Mouse (Mus musculus) kidney, adult 11 months (tissue): ENCODE results near the gene Nlk.
"Not testable (repeated sequence)": the region's sequence is repeated elsewhere in the genome, so short reads cannot be mapped to it uniquely, and the experiment has no call there.

Experiments used
- DNase-seq: peaks from one replicate; pipeline ENCODE4 v3.0.0; 2022

Gene Nlk

DNA sequence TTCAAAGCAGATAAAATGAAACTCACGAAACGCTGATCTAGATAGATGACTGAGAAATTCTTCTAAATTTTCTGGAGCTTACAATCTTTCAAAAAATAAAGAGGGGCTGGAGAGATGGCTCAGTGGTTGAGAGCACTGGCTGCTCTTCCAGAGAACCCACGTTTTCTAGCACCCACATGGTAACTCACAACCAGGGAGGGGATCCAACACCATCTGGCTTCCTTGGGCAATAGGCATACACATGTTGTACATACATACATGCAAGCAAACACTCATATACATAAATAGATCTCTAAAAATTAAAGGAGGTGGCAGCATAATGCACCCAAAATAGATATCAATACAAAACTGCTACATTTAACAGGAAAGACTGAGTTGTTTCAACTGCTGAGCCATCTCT is 16.1 kb downstream of the Nlk start:
- no peak for DNase-seq

DNA sequence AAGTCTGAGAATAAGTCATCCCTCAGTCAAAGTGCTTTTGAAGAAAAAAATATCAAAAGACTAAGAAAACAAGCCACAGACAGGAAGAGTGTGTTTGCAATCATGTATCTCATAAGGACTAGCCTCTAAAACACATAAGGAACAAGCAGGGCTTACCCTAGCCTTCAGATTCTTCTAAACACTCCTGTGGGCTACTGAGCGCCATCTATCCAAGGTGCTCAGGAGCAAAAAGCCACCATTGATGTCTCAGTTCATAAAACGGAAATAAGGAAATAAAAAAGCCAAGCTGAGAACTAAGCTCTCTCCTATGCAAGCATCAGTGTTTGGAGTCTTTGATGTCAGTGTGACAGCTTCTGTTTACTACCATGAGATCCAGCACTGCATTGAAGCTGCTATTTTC is 18.4 kb downstream of the Nlk start:
- DNase-seq: no peak

DNA sequence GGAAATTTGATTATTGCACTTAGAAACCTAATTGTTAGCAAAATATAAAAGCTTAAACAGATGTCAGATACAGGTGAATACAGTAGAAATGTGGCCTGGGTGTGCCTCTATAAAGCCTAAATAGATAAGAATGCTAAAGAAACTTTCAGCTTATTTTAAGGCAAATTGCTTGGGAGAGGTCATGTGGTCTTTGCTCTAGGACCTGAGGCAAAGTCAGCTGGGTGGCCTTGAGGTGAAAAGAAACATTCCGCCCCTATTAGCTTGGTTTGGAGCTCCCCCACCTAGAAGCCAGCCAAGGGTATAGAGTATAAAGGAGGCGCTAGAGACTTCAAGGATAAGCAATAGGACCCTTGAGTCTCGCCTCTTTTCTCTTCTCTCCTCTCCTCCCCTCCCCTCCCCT is 28.5 kb downstream of the Nlk start:
- no peak for DNase-seq

DNA sequence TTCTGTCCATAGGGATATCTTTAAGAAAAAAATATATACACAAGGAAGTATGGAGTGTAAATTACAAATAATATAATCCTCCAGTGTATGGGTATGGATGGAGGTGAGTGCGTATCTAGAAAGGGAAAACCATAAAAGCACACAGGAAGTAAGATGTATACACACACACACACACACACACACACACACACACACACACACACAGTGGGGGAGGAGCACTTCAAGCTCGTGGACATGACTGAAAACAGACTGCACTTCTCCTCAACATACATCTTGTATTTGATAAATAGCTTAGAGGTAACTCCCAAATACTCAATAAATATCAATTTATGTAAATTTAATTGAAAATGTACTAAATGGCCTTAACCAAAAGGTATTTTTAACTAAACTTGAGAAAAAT is 32.3 kb downstream of the Nlk start:
- no peak for DNase-seq

DNA sequence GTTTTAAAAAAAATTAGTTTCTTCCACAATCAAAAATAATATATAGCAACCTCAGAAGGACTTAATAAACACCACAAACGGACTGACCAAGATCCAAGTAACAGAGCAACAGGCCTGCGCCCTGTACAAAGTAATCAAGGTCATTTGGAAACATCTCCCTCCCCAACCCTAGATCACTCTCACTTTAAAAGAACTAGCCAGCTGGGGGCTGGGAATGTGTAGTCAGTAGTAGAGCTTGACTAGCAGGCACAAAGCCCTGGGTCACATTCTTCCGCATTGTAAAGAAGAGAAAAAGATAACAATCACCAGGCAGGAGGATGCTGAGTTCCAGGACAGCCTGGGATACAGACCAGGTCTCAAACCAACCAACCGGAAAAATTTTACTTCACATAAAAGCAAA is 33.3 kb downstream of the Nlk start:
- DNase-seq: no peak

DNA sequence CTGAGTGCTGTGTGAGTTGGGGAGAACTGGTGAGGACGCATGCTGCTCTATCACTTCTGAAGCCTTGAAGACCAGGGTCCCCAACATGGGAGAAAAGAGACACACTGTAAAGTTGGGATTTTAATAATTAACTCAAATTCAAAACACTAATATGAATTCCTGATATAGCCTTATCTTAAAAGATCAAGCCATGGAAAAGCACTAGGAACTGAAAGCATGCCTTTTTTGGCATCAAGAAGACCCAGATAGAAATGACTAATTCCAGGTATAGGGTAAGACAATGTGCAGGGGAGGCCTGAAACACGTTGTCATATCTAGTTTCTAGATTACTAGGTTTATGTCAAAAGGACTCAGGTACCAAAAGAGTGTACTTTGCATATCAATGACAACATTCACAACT is 48.0 kb downstream of the Nlk start:
- no peak for DNase-seq

DNA sequence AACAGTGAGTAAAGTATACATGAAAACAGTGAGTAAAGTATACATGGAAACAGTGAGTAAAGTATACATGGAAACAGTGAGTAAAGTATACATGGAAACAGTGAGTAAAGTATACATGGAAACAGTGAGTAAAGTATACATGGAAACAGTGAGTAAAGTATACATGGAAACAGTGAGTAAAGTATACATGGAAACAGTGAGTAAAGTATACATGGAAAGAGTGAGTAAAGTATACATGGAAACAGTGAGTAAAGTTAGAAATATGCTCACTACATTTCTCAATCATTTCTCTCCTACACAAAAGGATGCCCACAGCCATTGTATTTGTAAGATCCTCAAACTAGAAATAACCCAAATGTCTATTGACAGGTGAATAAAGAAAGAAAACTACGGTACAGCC is 48.8 kb downstream of the Nlk start:
- not testable (repeated sequence) for DNase-seq

DNA sequence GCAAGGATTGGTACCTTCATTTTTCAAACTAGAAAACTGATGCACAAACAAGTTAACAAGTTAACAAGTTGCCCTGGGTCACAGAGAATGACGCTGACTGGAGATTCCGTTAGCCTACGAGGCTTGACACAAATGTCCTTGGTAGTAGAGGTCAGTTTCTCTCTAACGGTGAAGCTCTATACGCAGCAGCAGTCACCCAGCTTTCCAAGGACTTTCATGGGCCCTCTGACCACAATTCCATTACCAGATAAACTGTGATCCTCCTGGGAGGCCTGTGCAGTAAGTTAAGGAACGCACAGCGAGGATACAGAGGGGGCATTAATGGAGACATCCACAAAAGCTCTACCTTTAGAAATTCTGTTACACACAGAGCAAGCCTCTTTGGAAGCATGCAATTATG is 53.4 kb downstream of the Nlk start:
- no peak for DNase-seq

DNA sequence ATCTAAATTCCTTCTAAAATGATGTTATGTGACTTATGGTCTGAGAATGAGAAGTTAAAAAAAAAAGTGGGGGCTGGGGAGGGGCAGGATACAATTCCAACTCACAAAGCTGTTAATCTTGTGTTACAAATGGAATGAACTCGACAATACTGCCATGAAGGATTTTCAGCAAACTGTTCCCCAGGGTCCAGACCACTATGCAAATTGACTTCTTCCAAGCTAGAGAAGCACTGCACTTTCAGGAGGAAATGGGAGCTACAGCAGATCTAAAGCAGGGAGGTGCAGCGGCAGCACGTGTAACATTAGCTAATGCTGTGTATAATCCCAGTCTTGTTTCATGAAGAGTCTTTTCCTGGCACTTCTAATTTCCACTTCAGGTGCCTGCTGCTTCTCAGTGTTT is 55.0 kb downstream of the Nlk start:
- DNase-seq: no peak

DNA sequence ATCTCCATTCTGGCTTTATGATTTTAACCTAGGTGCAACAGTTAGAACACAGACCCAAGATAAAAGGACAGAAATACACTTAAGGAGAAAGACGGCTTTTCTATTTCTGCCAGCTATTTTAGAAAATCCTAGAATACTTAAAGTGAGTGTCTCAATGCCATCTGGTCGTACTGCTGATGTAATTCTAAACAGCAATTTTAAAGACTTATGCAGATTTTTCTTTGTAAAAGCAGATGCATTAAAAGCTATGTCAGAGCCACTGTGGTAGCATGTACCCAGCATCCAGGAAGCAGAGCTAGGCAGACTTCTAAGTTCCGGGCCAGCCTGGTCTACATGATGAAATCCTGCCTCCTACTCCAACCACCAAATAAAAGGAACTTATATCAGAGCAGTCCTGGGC is 56.1 kb downstream of the Nlk start:
- DNase-seq: no peak

DNA sequence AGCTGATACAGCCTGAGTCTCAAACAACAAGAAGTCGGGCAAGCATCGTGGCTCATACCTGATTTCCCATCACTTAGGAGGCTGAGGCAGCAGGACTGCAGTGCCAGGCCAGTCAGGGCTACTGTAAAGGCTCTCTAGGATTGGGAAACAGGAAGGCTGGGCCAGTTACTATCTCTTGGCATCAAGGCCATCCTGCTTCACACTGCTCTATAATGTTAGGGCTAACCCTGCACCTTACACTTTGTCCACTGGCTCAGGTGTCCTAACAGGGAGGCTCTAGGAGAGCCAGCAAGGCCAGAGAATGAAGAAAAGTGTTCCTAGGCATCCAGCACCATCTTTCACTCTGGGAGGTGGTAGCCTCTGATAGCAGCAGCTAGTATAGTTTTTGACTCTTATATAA is 64.4 kb downstream of the Nlk start:
- DNase-seq: no peak

DNA sequence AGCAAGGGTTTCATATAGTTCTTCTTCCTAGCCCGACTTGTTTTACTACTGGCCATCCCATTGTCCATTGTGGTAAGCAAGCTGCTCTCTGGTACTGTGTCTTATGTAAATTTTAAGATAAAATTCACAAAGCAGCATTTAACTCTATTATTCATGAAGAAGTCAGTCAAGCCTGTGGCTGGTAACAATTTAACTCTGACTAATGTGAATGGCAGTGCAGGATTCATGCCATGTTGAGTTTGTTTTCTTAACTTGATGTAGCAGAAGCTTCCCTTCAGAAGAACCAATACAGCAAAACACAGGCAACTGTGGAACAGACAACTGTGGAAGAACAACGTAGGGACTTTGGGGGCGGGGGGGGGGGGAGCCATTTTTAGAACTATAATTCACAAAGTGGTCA is 68.3 kb downstream of the Nlk start:
- DNase-seq: no peak

DNA sequence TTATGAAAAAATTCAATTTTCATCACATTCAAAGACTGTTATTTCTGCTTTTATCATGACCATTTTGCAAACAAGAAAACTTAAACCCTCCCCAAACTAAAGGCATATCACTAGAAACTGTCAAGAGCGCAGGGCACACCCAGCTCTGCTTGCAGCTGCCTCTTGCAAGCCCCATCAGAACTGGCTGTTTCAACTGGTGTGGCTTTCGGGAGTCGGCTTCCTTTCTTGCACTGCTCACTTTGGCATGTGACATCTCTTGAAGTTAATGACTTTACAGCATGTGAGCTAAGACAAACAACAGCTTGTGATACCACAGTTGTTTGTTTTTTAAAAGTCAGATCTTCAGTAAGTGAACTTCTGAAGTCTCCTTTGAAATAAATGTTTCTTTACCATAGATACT is 72.8 kb downstream of the Nlk start:
- no peak for DNase-seq

DNA sequence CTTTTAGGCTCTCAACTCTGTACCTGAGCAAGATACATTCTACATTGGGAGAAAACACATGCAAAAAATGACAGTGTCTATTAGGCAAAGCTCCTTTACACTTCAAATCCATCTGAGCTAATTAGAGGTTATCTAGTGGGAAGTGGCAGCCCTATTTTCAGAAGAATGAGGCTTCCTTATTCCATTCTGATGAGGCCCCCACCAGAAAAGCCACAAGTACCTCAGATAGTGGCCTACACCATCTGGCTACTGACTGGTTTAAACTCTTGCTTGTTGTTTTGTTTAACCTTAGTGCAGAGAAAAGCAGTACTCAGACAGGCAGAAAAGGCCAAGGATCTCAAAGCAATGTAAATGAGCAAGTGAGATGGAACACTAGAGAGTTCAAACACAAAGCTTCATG is 75.2 kb downstream of the Nlk start:
- DNase-seq: no peak

DNA sequence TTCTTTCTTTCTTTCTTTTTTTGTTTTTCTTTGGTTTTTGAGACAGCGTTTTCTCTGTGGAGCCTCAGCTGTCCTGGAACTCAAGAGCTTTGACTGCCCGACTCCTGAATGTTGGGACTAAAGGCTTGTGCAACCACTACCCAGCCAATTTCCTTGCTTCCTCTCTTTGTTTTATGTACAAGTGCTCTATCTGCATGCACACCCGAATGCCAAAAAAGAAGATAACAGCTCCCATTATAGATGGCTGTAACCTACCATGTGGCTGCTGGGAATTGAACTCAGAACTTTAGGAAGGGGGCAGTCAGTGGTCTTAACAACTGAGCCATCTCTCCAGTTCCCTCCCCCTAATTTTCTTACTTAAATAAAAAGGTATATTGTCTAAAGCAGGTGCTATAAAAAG is 77.0 kb downstream of the Nlk start:
- DNase-seq: no peak

DNA sequence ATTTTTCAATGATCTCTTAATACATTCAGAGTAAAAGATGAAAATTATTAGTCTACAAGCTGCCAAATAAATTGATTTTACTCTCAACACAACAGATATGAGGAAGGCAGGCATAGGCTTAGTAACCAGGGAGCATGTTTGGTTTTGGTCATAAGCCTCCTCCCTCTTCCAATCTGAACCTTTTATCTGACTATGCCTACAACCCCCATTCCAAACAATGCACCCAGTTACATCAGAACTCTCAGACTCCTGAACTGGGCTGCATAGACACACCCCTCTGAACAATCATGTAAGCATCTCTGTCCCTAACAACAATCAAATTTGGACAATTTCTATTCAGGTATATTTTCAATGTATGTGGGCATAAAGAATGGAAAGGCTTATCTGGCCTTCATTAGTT is 85.9 kb downstream of the Nlk start:
- no peak for DNase-seq

DNA sequence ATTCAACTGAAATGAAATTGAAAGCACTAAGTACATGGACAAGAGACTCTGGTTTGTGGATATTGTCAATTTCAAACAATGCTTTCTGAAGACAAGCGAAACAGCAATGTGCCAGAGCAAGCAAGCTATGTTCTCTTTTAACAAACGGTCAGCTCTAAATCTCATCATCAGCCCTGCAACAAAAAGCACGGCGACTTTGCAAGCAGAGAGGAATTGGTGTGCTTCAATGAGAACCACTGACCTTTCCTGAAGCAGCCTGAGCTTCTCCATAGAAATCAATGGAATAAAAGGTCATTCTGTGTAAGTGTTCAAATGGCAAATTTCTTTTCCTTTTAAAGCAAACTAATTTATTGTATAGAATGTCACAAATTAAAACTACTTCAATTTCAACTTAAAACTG is 87.5 kb downstream of the Nlk start:
- no peak for DNase-seq

DNA sequence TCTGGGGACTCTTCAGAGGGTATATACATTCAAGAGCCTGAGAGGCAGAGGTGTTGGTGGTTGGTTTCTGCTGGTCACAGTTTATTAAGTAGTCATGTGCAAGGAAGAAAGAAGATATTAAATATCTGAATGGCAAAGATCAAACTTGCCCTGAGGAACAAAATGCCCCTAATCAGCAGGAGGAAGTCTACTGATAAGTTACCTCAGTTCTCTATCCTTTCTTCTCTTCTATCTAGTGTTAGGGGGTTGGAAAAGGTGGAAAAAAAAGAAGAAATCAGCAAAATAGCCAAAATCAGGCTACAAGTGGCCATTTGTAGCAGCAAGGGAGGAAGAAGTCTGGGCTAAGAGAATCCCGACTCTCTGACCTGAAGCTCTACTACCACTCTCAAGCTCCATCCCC is 92.3 kb downstream of the Nlk start:
- no peak for DNase-seq

DNA sequence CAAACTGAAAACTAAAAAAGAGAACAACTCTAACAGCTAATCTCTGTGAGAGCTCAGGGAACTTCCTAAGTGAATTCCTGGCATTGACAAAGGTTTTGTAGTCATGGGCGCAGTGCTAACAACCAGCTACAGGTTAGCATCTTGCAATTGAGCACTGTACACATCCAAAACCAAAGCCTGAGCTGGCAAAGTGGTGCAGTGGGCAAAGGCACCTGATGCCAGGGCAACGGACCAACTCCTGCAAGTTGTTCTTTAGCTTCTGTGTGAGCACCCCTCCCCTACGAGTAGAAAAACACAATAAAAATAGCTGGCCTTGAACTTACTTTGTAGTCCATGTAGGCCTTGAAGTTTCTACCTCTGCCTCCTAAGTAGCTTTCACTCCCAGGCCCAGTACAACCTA is 94.4 kb downstream of the Nlk start:
- no peak for DNase-seq

DNA sequence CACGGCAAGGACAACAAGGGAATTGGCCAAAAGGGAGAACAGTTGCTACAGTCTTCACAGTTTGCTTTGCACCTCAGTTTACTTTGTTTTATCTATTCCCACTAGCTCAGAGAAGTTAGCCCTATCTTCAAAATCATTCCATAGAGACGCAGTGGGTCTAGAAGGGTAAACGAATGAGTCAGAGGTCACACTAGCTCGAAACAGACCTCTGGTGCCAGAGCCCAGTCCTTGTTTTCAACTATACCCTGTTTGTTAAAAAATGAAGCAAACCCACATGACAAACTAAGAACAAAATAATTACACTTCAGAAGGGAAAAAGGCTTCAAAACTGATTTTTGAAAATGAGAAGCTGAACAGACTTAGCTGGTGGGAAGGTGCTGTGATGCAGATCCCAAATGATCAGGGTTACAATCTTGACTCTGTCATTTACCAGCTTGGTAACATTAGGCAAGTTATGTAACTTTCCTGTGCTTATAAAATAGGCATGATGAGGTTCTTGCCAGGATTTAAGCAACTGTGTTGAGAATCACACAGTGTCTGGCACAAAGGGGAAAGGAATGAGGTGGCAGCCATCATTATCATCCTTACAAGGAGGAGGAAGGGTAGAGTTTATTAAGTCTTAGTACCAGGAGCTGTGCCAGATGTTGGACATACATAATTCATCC is 96.1 kb downstream of the Nlk start:
- no peak for DNase-seq

DNA sequence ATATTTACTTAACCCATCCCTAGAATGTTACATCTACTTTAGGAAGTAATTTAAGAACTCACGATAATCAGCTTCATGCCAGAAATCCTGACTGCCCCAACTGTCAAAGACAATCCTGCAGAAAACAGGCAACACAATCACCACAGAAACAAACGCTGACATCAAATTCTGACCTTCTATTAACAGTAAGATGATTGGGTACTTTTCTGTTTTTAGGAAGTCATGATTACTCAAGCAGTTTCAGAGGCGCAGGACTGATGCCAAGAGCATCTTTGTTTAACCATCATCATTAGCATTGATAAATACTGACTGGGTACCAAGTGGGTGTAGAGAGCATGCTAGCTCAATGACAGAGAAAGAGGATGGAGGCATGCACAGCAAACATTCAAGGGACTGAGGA is 96.7 kb downstream of the Nlk start:
- DNase-seq: no peak

DNA sequence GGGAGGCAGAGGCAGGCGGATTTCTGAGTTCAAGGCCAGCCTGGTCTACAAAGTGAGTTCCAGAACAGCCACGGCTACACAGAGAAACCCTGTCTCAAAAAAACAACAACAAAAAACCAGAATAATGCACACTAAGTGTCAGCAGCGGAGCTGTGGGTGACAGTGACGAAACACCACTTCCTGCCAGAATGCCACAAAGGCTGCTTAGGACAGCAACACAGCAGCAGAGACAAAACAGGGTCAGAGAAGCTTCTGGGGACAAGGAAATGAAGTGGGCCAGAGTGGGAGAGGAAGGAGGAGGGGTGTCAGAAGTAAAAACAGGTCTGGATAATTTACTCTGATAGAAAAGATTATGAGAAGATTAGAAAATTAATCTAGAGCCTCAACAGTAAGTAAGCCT is 97.1 kb downstream of the Nlk start:
- no peak for DNase-seq

DNA sequence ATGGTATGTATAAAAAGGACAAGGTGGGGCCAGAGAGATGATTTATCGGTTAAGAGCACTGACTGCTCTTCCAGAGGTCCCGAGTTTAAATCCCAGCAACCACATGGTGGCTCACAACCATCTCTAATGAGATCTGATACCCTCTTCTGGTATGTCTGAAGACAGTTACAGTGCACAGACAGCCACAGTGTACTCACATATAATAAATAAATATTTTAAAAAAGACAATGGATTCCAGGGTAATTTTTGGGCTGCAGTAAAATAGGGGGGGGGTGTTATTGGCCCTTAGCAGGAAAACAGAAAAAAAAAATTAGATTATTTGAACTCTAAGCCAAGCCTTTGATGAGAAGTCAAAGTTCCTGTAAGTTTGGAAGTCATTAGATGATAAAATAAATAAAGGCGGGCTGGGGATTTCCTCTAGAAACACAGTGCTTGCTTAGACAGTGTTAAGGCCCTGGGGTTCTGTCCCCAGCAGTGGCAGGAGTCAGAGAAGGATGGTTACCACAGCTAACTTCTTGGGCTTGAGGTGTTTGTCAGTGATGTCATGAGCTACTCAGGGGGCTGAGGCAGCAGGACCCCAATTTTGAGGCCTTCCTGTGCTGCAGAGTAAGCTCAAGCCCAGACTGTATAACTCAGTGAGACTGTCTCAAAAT is 98.3 kb downstream of the Nlk start:
- DNase-seq: no peak

DNA sequence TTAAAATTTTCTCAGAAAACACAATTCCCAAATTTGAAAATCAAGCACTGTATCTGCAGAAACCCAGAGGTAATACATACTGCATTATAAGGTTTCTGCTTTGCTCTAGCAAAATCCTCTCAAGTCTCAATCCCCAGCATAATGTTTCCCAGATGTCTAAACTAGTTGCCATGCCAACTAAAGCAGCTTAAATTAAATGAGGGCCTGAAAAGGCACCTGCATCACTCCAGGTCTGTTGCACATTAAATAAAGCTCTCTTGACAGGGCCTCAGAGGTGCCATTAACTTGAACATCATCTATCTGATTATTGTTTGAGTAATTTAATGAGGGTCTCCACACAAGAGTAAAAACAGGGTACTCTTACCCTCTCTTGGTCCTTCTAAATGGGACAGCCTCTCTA is 100.4 kb downstream of the Nlk start:
- DNase-seq: no peak

DNA sequence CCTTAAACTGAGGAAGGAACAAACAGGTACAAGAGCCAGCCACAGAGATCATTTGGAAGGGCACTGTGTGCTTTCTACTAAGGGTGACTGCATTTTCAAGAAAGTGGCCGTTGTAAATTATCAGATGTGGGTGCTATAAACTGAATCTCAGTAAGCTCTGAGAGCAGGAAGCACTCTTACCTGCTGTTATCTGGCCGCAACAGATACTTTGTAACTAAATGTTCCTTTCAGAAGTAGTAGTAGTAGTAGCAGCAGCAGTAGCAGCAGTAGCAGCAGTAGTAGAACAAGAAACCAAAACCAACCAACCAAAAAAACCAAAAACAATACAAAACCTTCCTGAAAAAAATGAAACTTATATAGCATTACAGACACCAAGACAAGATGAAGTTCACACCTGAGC is 101.4 kb downstream of the Nlk start:
- DNase-seq: no peak
